Mouse (Mus musculus) urinary bladder, adult 2 months (tissue): ENCODE results near the gene Dhodh. TPM values are rescaled to one million over a fixed set of nuclear protein-coding genes. Genes with fewer than 3 reads are reported as not detected.

Experiments
- DNase-seq: peaks from one replicate; pipeline ENCODE4 v3.0.0; 2022; ENCODE audit warnings: low spot score
- polyA plus RNA-seq: library from polyadenylated mRNA; depleted of rRNA; stranded (reverse); fragments of >200 nt; gene quantifications from 2 replicates; pipeline ENCODE4 v1.2.3, GENCODE M21; 2012; rRNA removed

The Dhodh gene
- polyA plus RNA-seq, 1 experiment = 26.5 TPM

GRCm38 (mm10) chr8:109585652-109586051 is 22.8 kb downstream of the Dhodh start:
- DNase-seq = no peak

GRCm38 (mm10) chr8:109584830-109585229 is 23.6 kb downstream of the Dhodh start:
- no peak for DNase-seq

GRCm38 (mm10) chr8:109584293-109584692 is 24.2 kb downstream of the Dhodh start:
- no peak for DNase-seq

GRCm38 (mm10) chr8:109578900-109579301 is 29.6 kb downstream of the Dhodh start, which contains the start of gene Hp:
Gene Hp, minus strand, starts transcription at chr8:109579172.
- no peak for DNase-seq

GRCm38 (mm10) chr8:109576311-109576710 is 32.2 kb downstream of the Dhodh start:
- DNase-seq = no peak

- DNase-seq = no peak
These were observed 37.3 kb downstream of the Dhodh start for GRCm38 (mm10) chr8:109571139-109571538.

GRCm38 (mm10) chr8:109565498-109566333 is 42.8 kb downstream of the Dhodh start, which contains the start of the genes Dhx38 and Txnl4b:
Gene Dhx38, minus strand, starts transcription at chr8:109565861.
Gene Txnl4b, plus strand, starts transcription at chr8:109565892.
- DNase-seq = peak; percentile 84

- no peak for DNase-seq
These were observed 43.7 kb downstream of the Dhodh start for GRCm38 (mm10) chr8:109564766-109565165.

GRCm38 (mm10) chr8:109563881-109564280 is 44.6 kb downstream of the Dhodh start:
- DNase-seq = no peak

- no peak for DNase-seq
These were observed 56.8 kb downstream of the Dhodh start for GRCm38 (mm10) chr8:109551663-109552062.

- DNase-seq = no peak
These were observed 64.4 kb downstream of the Dhodh start for GRCm38 (mm10) chr8:109544049-109544448.

GRCm38 (mm10) chr8:109542748-109543519 is 65.5 kb downstream of the Dhodh start:
- DNase-seq = no peak

- DNase-seq = no peak
These were observed 66.3 kb downstream of the Dhodh start for GRCm38 (mm10) chr8:109542165-109542564.

Other genes starting within 250 kb of the Dhodh start
- gene Pmfbp1, start 114.6 kb downstream of the Dhodh start, polyA plus RNA-seq = 0.04 TPM in 2 replicates
- 9.9 and 14.1 TPM in 2 replicates for gene Dhx38, start 42.8 kb downstream of the Dhodh start, polyA plus RNA-seq
- gene Txnl4b, start 42.8 kb downstream of the Dhodh start, polyA plus RNA-seq = 3.1 and 6.7 TPM in 2 replicates
- gene Hp, start 29.5 kb downstream of the Dhodh start, polyA plus RNA-seq = 20.1 and 32.2 TPM in 2 replicates
- 0.04 and 0.10 TPM in 2 replicates for gene Pkd1l3, start 5.8 kb upstream of the Dhodh start, polyA plus RNA-seq
- gene Ist1, start 84.6 kb upstream of the Dhodh start, polyA plus RNA-seq = 84.2 and 98.4 TPM in 2 replicates
- gene Zfp821, start 96.9 kb upstream of the Dhodh start, polyA plus RNA-seq = 13.4 and 15.2 TPM in 2 replicates
- gene Atxn1l, start 129.1 kb upstream of the Dhodh start, polyA plus RNA-seq = 11.3 and 13.7 TPM in 2 replicates
- 58.7 TPM in 2 replicates for gene Ap1g1, start 169.9 kb upstream of the Dhodh start, polyA plus RNA-seq